Mouse (Mus musculus): ENCODE data around the gene Gm11009. TPM values are rescaled to one million over a fixed set of nuclear protein-coding genes. Genes with fewer than 3 reads are reported as not detected.

Gm11009 gene
- polyA plus RNA-seq (2014; fragmentation: Illumina TruSeq; extraction: RNeasy Lipid Tissue Mini Kit (QIAGEN cat#74804); ENCODE audit: low read depth, low replicate concordance) = not detected

GRCm38 (mm10) chr2:176319394-176319793, at the start of gene Gm11009:
Gene Gm11009 (minus strand): TSS chr2:176319494.

Other genes starting within 250 kb of the Gm11009 start
- gene Gm2004, start 169.7 kb downstream of the Gm11009 start, polyA plus RNA-seq (2014; fragmentation: Illumina TruSeq; extraction: RNeasy Lipid Tissue Mini Kit (QIAGEN cat#74804); ENCODE audit: low read depth, low replicate concordance) = 18.7 TPM
- gene 2210418O10Rik, start 92.9 kb downstream of the Gm11009 start, polyA plus RNA-seq (2014; fragmentation: Illumina TruSeq; extraction: RNeasy Lipid Tissue Mini Kit (QIAGEN cat#74804); ENCODE audit: low read depth, low replicate concordance) = 61.8 TPM
- 15.9 TPM for gene Gm14435, start 104.1 kb upstream of the Gm11009 start, polyA plus RNA-seq (2014; fragmentation: Illumina TruSeq; extraction: RNeasy Lipid Tissue Mini Kit (QIAGEN cat#74804); ENCODE audit: low read depth, low replicate concordance)
- gene Gm14434, start 167.3 kb upstream of the Gm11009 start, polyA plus RNA-seq (2014; fragmentation: Illumina TruSeq; extraction: RNeasy Lipid Tissue Mini Kit (QIAGEN cat#74804); ENCODE audit: low read depth, low replicate concordance) = not detected
- not detected for gene Zfp967, start 201.6 kb upstream of the Gm11009 start, polyA plus RNA-seq (2014; fragmentation: Illumina TruSeq; extraction: RNeasy Lipid Tissue Mini Kit (QIAGEN cat#74804); ENCODE audit: low read depth, low replicate concordance)

Data from adrenal gland, adult 10 weeks (tissue).